Mouse (Mus musculus): Measurements from ENCODE around the gene Trmt61a. TPM values are rescaled to one million over a fixed set of nuclear protein-coding genes. Genes with fewer than 3 reads are reported as not detected.
A peak's percentile ranks its signal among the peaks of the same experiment; 100 is the strongest.

The Trmt61a gene
- polyA plus RNA-seq, 1 experiment, result 2.4 TPM

DNA sequence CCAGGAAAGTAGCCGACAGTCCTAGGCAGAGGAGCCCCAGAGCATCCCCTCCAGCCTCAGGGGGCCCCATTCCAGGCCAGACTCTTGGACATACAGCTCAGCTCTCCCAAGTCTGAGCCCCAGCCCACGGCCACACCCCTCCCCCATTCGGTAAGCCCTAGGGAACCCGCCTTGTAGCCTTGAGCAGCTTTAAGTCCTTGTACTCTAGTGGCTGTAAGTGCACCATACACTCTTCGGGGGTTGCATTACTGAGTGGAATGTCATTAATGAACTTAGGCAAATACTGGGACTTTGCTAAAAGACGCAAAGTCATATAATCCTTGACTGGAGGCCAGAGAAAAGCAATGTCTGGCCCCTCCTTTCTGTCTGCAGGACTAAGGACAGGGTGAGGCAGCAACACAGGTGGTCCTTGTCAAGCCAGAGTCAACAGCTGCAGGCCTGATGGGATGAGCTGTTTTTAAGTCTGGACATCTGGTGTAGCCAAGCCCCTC is 13.7 kb upstream of the Trmt61a start:
- no peak for TF ChIP-seq POLR2A (IDR thresholded peaks at IDR 0.05; ENCODE audit: borderline replicate concordance, low read depth, low read length)
- TF ChIP-seq CTCF (IDR thresholded peaks at IDR 0.05; ENCODE audit: low read depth, low read length), result no peak
- Histone ChIP-seq H3K27ac (ENCODE audit: insufficient read depth, low read depth, low read length) (no peak overlapping the region), H3K4me3 (ENCODE audit: insufficient read depth, low read length) (no peak overlapping the region), H3K4me1 (ENCODE audit: control insufficient read depth, insufficient read depth, low read length) (peaks cover 3% of the 10 kb centered on the region)

DNA sequence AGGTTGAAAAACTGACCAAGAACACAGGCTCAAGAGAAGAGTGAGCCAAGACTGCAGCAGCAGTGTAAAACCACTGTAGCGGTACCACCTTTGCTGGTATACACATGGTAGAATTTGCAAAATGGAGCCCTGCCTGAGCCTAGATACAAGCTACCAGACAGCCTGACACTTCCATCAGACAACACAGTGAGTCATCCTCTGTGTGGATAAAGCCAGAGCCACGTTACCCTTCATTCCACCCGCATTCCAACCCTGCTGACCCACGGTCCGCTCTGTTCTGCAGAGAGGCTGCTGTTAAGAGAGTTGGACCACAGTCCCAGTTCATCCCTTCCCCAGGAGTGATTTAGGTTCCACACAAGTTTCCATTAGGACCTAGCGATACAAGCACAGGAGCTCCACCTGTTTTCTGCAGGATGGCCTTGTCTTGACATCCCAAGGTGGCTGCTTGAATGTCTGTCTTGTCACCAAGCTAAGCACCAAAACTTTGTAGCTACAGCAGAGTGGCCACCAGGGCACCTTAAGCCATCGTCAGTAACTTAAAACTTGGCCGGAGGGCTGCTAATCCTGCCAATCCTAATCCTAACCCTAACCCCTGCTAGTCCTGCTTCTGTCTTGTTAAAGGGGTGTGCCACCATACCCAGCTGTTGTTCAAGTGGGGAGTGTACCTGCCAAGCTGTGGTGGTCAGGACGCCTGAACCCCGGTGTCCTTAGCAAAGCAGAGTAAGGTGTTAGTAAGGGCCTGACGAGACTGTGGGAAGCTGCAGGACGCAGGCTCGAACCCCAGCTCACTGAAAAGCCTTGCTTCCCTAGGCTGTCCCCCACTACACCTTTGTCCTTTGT is 12.6 kb upstream of the Trmt61a start:
- Histone ChIP-seq H3K4me1 (ENCODE audit: control insufficient read depth, insufficient read depth, low read length) (peaks cover 14% of the 10 kb centered on the region), H3K27ac (ENCODE audit: insufficient read depth, low read depth, low read length) (no peak overlapping the region)
- TF ChIP-seq POLR2A (IDR thresholded peaks at IDR 0.05; ENCODE audit: borderline replicate concordance, low read depth, low read length), result no peak
- TF ChIP-seq CTCF (IDR thresholded peaks at IDR 0.05; ENCODE audit: low read depth, low read length), result no peak

DNA sequence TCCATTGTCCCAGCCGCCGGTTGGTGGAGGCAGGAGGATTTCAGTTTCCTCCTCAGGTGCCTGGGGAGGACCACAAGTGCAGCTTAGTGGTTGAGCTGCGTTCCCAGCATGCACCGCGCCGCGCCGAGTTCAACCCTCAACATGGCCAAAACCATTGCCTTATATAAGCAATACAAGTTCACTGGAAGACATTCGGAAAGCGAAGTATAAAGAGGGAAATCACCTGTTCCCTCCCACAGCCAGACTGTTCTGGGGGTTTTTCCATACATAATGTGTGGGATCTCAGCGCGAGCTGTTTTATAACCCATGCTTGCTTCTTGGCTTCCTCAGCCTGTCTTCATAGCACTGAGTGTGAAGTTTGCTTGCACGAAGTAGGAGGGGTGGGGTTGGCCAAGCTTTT is 11.5 kb upstream of the Trmt61a start:
- Histone ChIP-seq H3K27ac (ENCODE audit: insufficient read depth, low read depth, low read length) (no peak overlapping the region), H3K4me3 (ENCODE audit: insufficient read depth, low read length) (no peak overlapping the region), H3K4me1 (ENCODE audit: control insufficient read depth, insufficient read depth, low read length) (peaks cover 17% of the 10 kb centered on the region)
- TF ChIP-seq POLR2A (IDR thresholded peaks at IDR 0.05; ENCODE audit: borderline replicate concordance, low read depth, low read length), result no peak
- TF ChIP-seq CTCF (IDR thresholded peaks at IDR 0.05; ENCODE audit: low read depth, low read length), result no peak

More for the DNA sequence above, 12.6 kb upstream of the Trmt61a start:
- H3K4me3 ChIP-seq (ENCODE audit: insufficient read depth, low read length), result no peak overlapping the region

DNA sequence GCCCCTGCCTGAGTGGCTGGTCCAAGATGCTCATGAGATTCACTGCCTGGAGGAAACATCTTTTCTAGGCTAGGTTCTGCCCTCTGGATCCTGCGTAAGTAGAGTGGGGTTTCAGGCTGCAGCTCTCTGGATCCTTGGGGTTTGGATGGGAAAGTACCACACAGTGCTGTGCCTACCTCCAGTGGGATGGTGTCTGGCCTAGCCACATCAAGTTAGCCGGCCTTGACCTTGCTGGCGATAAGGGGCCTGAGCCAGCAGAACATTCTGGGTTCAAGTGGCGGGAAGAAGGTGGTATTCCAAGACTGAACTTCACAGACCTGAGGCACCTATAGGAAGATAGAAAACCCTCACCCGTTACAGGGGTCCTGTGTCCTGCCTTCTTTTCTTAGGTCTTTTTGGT is 10.5 kb upstream of the Trmt61a start:
- Histone ChIP-seq H3K4me1 (ENCODE audit: control insufficient read depth, insufficient read depth, low read length) (peaks cover 19% of the 10 kb centered on the region), H3K4me3 (ENCODE audit: insufficient read depth, low read length) (no peak overlapping the region), H3K27ac (ENCODE audit: insufficient read depth, low read depth, low read length) (no peak overlapping the region)
- TF ChIP-seq CTCF (IDR thresholded peaks at IDR 0.05; ENCODE audit: low read depth, low read length), result no peak

DNA sequence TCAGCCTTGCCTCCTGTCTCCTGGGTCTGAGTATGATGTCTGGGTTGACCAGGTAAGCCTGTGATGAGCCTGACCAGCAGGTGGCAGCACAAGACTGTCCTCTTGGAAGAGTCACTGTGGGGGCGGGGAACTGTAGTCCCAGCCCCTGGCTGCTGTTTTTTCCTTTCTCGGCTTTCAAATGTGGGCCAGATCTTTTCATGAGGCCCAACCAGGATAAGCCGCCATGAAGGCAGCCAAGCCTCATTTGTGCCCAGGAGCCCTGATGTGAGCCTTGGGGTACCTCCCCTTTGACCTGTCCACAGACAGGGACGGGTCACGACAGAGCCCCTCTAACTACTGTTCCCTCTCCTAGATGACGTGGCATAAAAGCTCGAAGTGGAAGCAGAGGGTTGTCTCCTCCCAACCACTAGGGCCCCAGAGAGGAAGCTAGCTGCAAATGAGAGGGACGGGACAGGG is 9.4 kb upstream of the Trmt61a start:
- TF ChIP-seq CTCF (IDR thresholded peaks at IDR 0.05; ENCODE audit: low read depth, low read length) (peak; percentile 74; the same call in 1 of the 2 replicates), POLR2A (IDR thresholded peaks at IDR 0.05; ENCODE audit: borderline replicate concordance, low read depth, low read length) (no peak)
- H3K4me3 ChIP-seq (ENCODE audit: insufficient read depth, low read length), result peak overlapping the region; percentile 30

DNA sequence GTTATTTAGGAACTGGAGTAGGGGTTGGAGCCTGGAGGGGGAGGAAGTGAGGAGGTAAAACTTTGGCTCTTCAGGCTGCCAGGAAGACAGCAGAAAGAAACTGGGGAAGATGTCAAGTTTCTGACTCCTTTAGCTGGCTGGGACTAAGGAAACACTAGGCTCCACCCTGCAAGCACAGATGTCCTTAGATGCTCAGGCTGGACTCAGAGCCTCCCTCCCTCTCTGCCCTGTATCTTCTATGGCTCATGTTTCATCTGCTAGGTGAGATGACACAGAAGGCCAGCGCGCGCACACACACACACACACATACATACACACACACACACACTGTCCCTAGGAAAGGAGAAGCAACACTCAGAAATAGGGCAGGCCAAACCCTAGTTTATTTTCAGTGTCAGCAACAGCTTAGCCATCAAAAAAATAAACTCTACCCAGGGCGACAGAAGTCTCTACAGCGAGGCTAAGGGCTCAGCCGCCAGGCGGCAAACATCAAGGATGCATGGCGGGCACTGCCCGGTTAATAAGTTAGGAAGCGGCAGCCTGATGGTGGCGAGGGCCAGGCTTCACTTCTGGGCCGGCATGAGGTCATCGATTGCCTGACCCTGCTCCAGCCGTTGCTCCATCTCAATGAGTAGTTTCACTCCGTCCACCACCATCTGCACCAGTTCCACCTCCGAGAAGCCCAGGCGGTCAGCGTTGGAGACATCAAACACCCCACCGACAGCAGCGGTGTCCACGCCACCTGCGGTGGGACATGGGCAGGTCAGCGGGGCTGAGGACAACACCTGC is 8.7 kb upstream of the Trmt61a start:
- TF ChIP-seq CTCF (IDR thresholded peaks at IDR 0.05; ENCODE audit: low read depth, low read length) (no peak), POLR2A (IDR thresholded peaks at IDR 0.05; ENCODE audit: borderline replicate concordance, low read depth, low read length) (no peak)
- peak overlapping the region; percentile 92 for H3K27ac ChIP-seq (ENCODE audit: insufficient read depth, low read depth, low read length)
- H3K4me1 ChIP-seq (ENCODE audit: control insufficient read depth, insufficient read depth, low read length), result peaks cover 33% of the 10 kb centered on the region
- peak overlapping the region; percentile 89 for H3K4me3 ChIP-seq (ENCODE audit: insufficient read depth, low read length)

More for the DNA sequence above, 9.4 kb upstream of the Trmt61a start:
- H3K4me1 ChIP-seq (ENCODE audit: control insufficient read depth, insufficient read depth, low read length), result peaks cover 26% of the 10 kb centered on the region
- H3K27ac ChIP-seq (ENCODE audit: insufficient read depth, low read depth, low read length), result peak overlapping the region; percentile 92

DNA sequence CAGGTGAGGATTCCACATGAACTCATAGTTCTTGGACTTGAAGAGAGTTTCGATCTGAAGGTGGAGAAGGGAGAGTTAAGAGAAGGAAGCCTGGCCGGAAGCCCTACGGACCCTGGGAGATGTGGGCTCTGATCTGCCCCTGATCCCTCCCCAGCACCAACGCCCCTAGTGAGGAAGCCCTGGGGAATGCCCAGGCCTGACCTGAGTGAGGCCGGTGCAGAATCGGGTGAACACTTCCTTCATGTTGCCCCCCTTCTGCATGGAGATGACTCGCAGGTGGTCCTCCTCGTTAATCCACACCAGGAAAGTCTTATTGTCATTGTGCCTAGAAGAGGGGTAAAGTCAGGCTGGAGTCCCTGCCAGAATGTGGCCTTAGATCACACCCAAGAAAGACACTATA is 7.9 kb upstream of the Trmt61a start:
- peak overlapping the region; percentile 89 for H3K4me3 ChIP-seq (ENCODE audit: insufficient read depth, low read length)
- H3K27ac ChIP-seq (ENCODE audit: insufficient read depth, low read depth, low read length), result peak overlapping the region; percentile 92
- peaks cover 36% of the 10 kb centered on the region for H3K4me1 ChIP-seq (ENCODE audit: control insufficient read depth, insufficient read depth, low read length)
- TF ChIP-seq POLR2A (IDR thresholded peaks at IDR 0.05; ENCODE audit: borderline replicate concordance, low read depth, low read length) (no peak), CTCF (IDR thresholded peaks at IDR 0.05; ENCODE audit: low read depth, low read length) (no peak)

DNA sequence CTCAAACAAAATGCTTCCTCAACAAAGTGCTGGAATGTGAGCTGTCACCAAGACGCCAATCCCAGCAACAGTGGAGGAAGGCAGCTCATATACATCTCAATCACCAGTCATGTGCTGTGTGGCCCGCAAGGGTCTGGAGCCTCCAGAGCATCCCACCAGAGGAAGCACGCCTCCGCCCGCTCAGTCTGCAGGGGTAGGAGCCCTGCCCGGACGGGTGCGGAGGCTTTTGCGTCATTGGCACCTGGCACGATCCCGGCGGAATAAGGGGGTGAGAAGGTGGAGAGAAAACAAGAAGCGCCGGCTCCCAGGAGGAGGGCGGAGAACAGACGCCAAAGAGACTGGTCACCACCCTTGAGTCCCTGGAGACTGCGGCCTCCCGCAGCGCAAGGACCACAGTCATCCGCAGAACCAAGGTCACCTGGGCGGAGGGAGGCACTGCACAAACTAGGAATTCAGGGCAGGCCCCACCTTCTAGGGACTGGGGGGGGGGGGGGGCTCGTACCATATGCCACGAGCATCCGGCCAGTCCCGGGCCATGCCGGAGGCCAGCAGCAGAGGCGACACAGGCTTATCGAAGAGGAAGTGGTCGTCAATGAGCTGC is 7.4 kb upstream of the Trmt61a start:
- H3K27ac ChIP-seq (ENCODE audit: insufficient read depth, low read depth, low read length), result 0 out of 2 replicates have a peak overlapping the region, but pooled peaks have one; percentile 92
- TF ChIP-seq CTCF (IDR thresholded peaks at IDR 0.05; ENCODE audit: low read depth, low read length), result no peak
- H3K4me1 ChIP-seq (ENCODE audit: control insufficient read depth, insufficient read depth, low read length), result peaks cover 39% of the 10 kb centered on the region
- H3K4me3 ChIP-seq (ENCODE audit: insufficient read depth, low read length), result peak overlapping the region; percentile 89

DNA sequence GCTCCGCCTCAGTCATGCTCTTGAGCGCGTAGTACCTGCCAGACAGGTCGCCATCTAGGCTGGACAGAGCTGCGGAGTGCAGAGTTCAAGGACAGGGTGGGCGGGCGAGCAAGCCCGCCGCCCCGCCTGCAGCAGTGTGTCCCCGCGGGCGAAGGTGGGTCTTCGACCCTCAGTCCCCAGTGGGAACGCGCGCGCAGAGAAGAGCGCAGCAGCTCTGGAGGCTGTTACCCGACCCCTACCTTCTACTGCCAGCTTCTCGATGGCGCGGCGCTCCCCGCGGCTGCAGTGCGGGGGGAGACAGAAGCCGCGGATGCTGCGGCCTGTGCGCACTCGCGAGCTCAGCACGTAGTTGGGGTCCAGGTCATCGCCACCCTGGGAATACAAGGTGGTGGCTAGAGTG is 6.9 kb upstream of the Trmt61a start:
- no peak for TF ChIP-seq CTCF (IDR thresholded peaks at IDR 0.05; ENCODE audit: low read depth, low read length)
- TF ChIP-seq POLR2A (IDR thresholded peaks at IDR 0.05; ENCODE audit: borderline replicate concordance, low read depth, low read length), result no peak
- Histone ChIP-seq H3K4me3 (ENCODE audit: insufficient read depth, low read length) (peak overlapping the region; percentile 89), H3K27ac (ENCODE audit: insufficient read depth, low read depth, low read length) (no peak overlapping the region), H3K4me1 (ENCODE audit: control insufficient read depth, insufficient read depth, low read length) (peaks cover 43% of the 10 kb centered on the region)

All from bone marrow macrophage, adult 2 months (primary cell).